Mouse (Mus musculus): ENCODE data around the gene Cdv3. TPM values are rescaled to one million over a fixed set of nuclear protein-coding genes. Genes with fewer than 3 reads are reported as not detected.
"Not testable (repeated sequence)": the region's sequence is repeated elsewhere in the genome, so short reads cannot be mapped to it uniquely, and the experiment has no call there.

The Cdv3 gene
- total RNA-seq, 2 experiments from 2014 or later: 69.3 to 72.9 TPM

DNA sequence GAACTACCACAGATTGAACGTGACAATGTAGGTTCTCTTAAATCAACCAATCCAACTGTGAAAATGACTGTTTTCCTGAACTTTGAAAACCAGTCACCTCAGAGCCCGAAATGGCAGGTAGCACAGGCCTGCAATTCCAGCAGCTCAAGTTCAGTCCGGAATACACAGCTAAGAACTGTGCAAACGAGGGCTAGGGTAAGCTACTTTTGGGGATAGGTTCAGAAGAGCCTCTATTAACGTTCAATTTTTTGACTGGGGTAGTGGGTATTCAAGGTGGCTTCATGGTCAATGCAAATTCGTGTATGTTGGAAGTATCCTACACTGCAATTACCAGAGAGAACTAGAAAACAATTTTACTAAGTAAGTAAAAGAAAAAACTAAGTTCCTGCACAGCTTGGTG lies 2.6 kb downstream of the Cdv3 start:
- no peak for DNase-seq (ENCODE audit: low spot score in 2 of 2)
- TF ChIP-seq CTCF (conservative IDR thresholded peaks at IDR 0.05): no peak
- Histone ChIP-seq H3K4me3 (peak overlapping the region; percentile 22; the same call in 1 of the 2 replicates), H3K27ac (no peak overlapping the region)

DNA sequence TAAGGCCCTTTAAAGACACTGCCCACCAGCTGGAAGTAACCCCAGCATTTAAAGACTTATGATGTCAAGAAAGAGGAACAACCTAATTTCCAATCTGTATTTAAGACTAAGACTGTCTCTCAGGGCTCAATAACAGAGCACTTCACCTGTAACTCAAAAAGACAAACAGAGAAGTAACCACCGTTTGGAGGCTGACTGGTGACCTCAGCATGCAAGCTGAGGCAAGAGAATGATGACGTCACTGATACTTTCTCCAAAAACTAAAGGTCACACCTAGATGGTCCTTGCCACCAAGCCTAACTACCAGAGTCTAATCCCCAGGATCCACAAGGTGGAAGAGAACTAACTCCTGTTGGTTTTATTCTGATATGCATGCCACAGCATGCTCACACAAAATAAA lies 5.0 kb downstream of the Cdv3 start:
- no peak for DNase-seq (ENCODE audit: low spot score in 2 of 2)
- H3K27ac ChIP-seq: no peak overlapping the region
- H3K4me3 ChIP-seq: no peak overlapping the region
- no peak for TF ChIP-seq CTCF (conservative IDR thresholded peaks at IDR 0.05)

DNA sequence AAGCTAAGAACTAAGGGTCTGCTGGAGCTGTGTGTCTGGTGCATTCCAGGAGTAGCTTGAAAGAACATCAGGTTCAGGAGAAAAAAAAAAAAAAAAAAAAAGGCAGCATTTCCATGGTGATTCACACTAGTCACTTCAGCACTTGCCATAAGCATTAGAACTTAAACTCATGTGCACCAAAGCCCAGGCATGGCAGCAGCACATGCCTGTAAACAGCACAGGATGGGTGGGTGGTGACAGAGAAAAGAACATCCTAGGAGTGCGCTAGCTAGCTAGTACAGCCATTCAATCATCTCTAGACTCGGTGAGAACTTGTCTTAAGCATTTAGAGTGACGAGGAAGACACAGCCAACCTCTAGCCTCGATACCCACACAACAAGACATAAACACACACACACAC lies 7.1 kb downstream of the Cdv3 start:
- Histone ChIP-seq H3K4me3 (no peak overlapping the region), H3K27ac (no peak overlapping the region)
- TF ChIP-seq CTCF (conservative IDR thresholded peaks at IDR 0.05): no peak
- no peak for DNase-seq (ENCODE audit: low spot score in 2 of 2)

DNA sequence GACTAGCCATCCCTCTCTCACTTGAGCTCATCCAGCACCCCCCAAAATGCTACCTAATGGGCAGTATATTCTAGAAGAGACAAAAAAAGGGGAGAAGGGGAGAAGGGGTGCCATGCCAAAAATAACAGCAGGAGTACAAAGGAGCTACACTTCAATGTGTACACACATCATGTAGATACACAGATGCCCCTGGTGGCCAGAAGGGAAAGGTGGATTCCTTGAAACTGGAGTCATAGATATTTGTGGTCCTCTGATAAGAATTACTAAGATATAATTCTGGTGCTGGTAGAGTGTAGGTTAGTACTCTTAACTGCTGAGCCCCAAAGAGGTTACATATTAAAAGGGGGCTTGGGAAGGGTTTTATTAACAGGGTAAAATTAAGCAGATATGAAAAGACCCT lies 7.7 kb downstream of the Cdv3 start:
- H3K4me3 ChIP-seq: no peak overlapping the region
- DNase-seq (ENCODE audit: low spot score in 2 of 2): no peak
- TF ChIP-seq CTCF (conservative IDR thresholded peaks at IDR 0.05): peak; percentile 66
- H3K27ac ChIP-seq: no peak overlapping the region

DNA sequence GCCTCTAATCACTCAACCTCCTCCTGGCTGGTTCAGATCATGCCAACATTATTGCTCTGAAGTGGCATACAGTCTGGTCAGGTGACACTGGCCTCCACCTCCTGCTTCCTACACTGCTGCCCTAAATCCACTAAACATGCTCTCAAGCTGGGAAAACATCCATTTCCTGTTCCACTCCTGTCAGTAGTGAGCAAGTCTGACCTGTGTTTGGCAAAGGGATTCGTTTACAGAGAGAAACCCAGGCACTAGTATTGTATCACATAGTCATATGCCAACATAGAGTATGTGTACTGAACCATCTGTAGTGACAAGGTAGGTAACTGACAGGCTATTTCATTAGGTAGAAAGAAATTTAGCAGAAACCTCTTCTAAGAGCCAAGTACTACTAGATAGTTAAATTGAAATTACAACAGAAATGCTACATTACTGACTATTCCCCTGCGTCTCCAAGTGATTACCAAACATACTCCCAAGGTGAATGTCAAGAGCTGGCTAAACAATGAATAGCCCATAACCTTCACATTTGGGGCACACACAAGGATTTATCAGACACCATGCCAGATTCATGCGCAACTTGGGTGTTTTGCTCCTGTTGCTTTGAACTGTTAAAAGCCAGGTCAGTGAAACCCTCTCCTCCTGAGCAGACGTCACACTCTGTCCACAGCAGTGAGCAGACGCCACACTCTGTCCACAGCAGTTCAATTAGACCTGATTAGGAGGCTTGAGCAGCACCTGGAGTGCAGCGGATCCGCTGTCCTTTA lies 12.0 kb downstream of the Cdv3 start:
- not testable (repeated sequence) for H3K4me3 ChIP-seq; H3K27ac ChIP-seq; DNase-seq (ENCODE audit: low spot score in 2 of 2)

DNA sequence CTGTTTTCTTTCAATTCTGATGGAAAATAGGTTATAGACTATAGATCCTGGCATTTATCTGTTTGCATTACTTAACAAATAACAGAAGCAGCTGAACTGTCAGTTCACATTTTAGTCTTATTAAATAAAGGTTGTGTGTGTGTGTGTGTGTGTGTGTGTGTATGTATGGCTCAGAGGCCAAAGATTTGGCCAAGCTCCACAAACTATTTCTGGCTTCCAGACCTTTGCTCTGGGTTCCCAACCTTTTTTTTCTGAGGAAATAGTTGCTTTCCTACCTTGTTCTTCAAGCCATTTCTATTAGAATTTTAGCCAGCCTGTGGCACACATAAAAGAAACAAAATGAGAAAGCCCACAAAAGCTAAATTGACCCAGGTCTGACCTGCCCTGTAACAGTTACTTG lies 16.8 kb downstream of the Cdv3 start:
- DNase-seq (ENCODE audit: low spot score in 2 of 2): no peak
- no peak overlapping the region for H3K27ac ChIP-seq
- no peak for TF ChIP-seq CTCF (conservative IDR thresholded peaks at IDR 0.05)
- H3K4me3 ChIP-seq: no peak overlapping the region

DNA sequence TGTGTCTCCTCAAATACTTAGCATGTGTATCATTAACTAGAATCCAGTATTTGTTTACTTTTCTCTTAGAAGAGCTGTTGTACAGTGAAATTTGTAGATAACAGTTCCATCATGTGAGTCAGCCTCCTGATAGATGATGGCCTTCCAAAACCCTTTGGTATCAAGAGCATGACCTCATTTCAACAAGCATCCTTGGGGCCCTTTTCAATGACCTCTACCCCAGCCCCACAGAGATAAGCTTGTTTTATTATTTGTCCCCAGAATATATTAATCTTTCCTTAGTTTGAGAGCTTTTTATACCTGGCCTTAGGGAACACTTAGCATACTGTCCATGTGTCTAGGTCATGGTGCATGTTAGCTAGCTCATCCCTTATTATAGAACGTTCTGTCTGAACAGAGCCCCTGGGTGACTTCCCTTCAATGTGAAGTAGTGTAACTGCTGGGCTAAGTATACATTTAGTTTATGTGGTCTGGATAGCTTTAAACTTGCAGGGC lies 17.6 kb downstream of the Cdv3 start:
- no peak overlapping the region for H3K27ac ChIP-seq
- no peak overlapping the region for H3K4me3 ChIP-seq
- no peak for DNase-seq (ENCODE audit: low spot score in 2 of 2)
- no peak for TF ChIP-seq CTCF (conservative IDR thresholded peaks at IDR 0.05)

DNA sequence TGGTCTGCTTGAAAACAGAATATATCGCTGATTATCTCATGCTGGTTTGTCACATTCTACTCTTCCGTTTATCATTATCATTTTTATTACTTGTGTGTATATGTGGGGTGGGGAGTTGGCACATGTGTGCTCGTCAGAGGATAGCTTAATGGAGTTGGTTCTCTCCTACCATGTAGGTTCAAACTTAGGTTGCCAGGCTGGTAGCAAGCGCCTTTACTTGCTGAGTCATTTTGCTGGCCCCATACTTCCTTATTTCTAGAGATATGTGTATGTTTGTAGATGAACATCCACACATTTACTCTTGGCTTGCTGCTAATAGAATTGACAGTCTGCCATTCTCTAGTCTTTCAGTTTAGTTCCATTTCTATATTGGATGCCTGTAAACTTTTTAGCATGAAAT lies 18.6 kb downstream of the Cdv3 start:
- TF ChIP-seq CTCF (conservative IDR thresholded peaks at IDR 0.05): no peak
- no peak overlapping the region for H3K27ac ChIP-seq
- no peak for DNase-seq (ENCODE audit: low spot score in 2 of 2)

DNA sequence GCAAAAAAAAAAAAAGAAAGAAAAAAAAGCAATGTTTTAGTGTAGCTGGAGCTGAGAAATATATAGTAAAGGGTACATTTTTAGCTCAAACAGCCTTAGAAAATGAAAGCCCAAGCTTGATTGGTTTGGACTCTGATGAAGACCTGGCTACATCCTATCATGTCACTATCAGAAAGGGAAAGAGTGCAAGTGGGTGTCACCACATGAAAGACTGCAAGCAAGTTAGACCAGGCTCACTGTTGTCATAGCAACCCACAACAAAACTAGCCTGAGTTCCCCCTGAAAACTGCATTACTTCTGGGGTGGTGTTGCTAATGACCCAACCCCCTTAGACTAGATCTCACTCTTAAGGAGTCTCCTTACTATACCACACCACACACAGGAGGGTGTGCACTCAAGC lies 28.7 kb downstream of the Cdv3 start:
- no peak for DNase-seq (ENCODE audit: low spot score in 2 of 2)
- no peak for TF ChIP-seq CTCF (conservative IDR thresholded peaks at IDR 0.05)
- Histone ChIP-seq H3K4me3 (no peak overlapping the region), H3K27ac (no peak overlapping the region)

More for the DNA sequence above, 18.6 kb downstream of the Cdv3 start:
- no peak overlapping the region for H3K4me3 ChIP-seq

DNA sequence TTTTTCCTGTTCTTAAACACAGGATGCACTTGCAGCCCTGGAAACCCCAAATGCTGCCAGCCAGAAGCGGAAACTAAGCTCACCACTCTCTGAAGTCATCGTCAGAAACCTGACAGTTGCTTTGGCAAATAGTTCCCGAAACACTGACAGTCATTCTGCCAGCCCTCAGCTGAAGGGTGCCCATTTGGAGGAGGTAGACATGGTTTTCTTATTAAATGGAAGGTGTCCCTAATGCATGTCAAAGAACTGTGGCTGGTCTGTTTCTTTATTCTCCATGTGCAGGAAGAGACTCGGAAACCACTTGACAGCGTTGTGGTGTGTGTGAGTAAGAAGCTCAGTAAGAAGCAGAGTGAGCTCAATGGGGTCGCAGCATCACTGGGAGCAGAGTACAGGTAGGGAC lies 33.0 kb downstream of the Cdv3 start:
- DNase-seq (ENCODE audit: low spot score in 2 of 2): no peak
- Histone ChIP-seq H3K27ac (no peak overlapping the region), H3K4me3 (no peak overlapping the region)
- TF ChIP-seq CTCF (conservative IDR thresholded peaks at IDR 0.05): no peak

DNA sequence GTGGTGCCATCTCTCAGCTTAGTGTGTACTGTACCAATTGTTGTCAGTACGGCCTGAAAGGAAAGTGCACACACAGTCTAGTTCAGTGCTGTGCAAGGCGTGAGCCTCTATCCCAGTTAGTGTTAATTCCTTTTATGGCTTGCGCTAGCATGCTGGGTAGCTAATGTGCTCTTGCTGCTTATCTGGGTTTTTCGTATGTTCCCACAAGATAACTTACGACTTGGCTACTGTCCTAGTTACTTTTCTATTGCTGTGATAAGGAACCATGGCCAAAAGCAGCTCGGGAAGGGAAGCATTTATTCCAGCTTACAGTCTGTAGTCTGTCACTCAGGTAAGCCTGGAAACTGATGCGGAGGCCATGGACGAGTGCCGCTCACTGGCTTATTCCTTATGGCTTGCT lies 39.2 kb downstream of the Cdv3 start:
- no peak for DNase-seq (ENCODE audit: low spot score in 2 of 2)
- Histone ChIP-seq H3K27ac (no peak overlapping the region), H3K4me3 (no peak overlapping the region)
- no peak for TF ChIP-seq CTCF (conservative IDR thresholded peaks at IDR 0.05)

DNA sequence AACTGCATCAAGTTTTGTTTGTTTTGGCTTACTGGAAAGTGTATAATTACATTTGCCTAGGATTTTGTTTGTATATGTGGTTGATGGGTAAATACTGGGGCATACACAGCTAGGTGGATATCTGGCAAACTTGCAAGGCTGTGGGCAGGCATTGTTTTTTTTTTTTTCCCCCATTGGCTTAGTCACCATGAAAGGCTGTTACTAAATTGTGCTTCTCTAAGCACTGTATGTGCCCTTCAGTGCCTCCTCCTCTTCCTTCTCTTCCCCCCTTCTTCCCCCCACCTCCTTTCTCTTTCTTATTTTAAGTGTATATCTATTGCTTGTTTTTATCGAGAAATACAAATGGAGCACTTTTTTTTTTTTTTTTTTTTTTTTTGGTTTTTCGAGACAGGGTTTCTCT lies 41.0 kb downstream of the Cdv3 start:
- no peak for TF ChIP-seq CTCF (conservative IDR thresholded peaks at IDR 0.05)
- H3K27ac ChIP-seq: no peak overlapping the region
- no peak for DNase-seq (ENCODE audit: low spot score in 2 of 2)
- no peak overlapping the region for H3K4me3 ChIP-seq

DNA sequence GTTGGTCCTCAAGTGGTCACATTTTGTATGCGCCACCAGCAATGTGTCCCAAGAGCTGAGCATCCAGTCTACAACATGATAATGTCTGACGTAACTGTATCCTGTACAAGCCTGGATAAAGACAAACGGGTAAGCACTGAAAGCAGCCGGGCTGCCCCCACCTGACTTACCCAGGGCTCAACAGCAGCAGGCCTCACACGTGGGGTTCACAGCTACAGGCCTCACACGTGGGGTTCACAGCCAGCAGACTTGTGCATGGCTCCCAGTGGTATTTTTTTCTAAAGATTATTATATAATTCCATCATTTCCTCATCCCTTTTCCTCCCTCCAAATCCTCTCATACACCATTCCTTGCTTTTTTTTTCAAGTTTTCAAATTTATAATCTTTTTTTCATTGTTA lies 55.8 kb downstream of the Cdv3 start:
- Histone ChIP-seq H3K4me3 (no peak overlapping the region), H3K27ac (no peak overlapping the region)
- TF ChIP-seq CTCF (conservative IDR thresholded peaks at IDR 0.05): no peak
- no peak for DNase-seq (ENCODE audit: low spot score in 2 of 2)

DNA sequence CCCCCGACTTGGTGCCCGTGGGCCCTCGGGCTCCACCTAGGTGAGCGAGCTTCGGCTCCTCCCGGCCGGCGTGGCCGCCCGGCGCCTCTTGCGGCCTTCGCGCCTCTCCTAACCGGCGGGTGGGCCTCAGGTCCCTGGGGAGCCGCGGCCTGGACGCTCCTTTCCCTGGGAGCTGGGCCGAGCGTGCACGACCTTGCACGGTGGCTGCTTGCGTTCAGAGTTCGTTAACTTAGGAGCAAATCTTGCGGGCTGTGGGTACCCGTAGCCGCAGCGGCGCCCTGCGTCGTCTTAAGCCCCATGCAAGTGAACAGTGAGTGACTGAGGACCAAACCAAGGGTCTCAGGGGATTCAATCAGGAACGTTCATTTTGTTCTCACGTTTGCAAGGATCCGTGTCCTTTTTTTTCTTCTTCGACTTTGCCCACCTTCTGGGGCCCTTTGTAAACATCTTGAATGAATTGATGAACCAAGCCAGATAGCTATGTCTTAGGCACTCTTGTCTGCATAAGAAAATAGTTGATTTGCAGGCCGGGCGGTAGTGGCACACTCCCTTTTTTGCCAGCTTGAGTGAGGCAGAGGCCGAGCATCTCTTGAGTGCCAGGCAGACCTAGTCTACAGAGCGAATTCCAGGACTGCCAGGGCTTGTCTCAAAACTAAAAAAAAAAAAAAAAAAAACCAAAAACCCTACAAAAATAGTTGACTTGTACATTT lies 60.2 kb downstream of the Cdv3 start:
- H3K27ac ChIP-seq: peak overlapping the region; percentile 36
- no peak for TF ChIP-seq CTCF (conservative IDR thresholded peaks at IDR 0.05)
- H3K4me3 ChIP-seq: peak overlapping the region; percentile 72
- DNase-seq (ENCODE audit: low spot score in 2 of 2): peak in 1 of 2 experiments; percentile 4
